Mouse (Mus musculus) monocyte, adult 2 months (primary cell): ENCODE measurements around the gene Pde1a.

Experiments
- DNase-seq, 2 experiments: peaks; one replicate each; pipeline ENCODE4 v3.0.0; 2022; ENCODE audit warnings: low spot score in 2 of 2, low read depth in 1 of 2

The Pde1a gene

GRCm38 (mm10) chr2:79839090-79839489 is 290.2 kb downstream of the Pde1a start:
- DNase-seq, result no peak

- DNase-seq, result no peak
These were observed 303.4 kb downstream of the Pde1a start for GRCm38 (mm10) chr2:79825853-79826252.

GRCm38 (mm10) chr2:79819543-79819942 is 309.7 kb downstream of the Pde1a start:
- DNase-seq, result no peak

GRCm38 (mm10) chr2:79815708-79816484 is 313.4 kb downstream of the Pde1a start:
- no peak for DNase-seq

GRCm38 (mm10) chr2:79798627-79799026 is 330.6 kb downstream of the Pde1a start:
- no peak for DNase-seq

GRCm38 (mm10) chr2:79797444-79797843 is 331.8 kb downstream of the Pde1a start:
- DNase-seq, result no peak

GRCm38 (mm10) chr2:79793186-79793585 is 336.1 kb downstream of the Pde1a start:
- no peak for DNase-seq

- no peak for DNase-seq
These were observed 342.8 kb downstream of the Pde1a start for GRCm38 (mm10) chr2:79786467-79786866.

GRCm38 (mm10) chr2:79785541-79786134 is 343.6 kb downstream of the Pde1a start:
- DNase-seq, result no peak
